Mouse (Mus musculus) gastrocnemius, adult 18-20 months (tissue): ENCODE results near the gene Olfr1377. TPM values are rescaled to one million over a fixed set of nuclear protein-coding genes. Genes with fewer than 3 reads are reported as not detected.
A peak's percentile ranks its signal among the peaks of the same experiment; 100 is the strongest.
"Not testable (repeated sequence)": the region's sequence is repeated elsewhere in the genome, so short reads cannot be mapped to it uniquely, and the experiment has no call there.

Source experiments
- DNase-seq: peaks from one replicate; pipeline ENCODE4 v3.0.0; 2021; ENCODE audit warnings: low spot score
- long read RNA-seq, 2 experiments: library from polyadenylated mRNA; stranded (forward); transcript quantifications; one replicate each; pipeline ENCODE4 v2.0.0; 2021
- total RNA-seq, 2 experiments: library from RNA; stranded (reverse); gene quantifications; 2 replicates each; pipeline ENCODE4 v1.2.3; 2021

The Olfr1377 gene
- not detected for total RNA-seq
- long read RNA-seq, experiment 1: 0 reads
- long read RNA-seq, experiment 2: 0 reads

GRCm38 (mm10) chr11:50981667-50982066 lies at the start of gene Olfr1377:
TSS of gene Olfr1377 (plus strand) at chr11:50981967.
- DNase-seq: no peak

- no peak for DNase-seq
Measured at GRCm38 (mm10) chr11:50932040-50932439, 49.7 kb upstream of the Olfr1377 start.

GRCm38 (mm10) chr11:50938435-50938834 lies 43.3 kb upstream of the Olfr1377 start:
- DNase-seq: no peak

GRCm38 (mm10) chr11:50939621-50940366 lies 42.0 kb upstream of the Olfr1377 start:
- peak; percentile 9 for DNase-seq

- DNase-seq: no peak
Measured at GRCm38 (mm10) chr11:50942386-50942785, 39.4 kb upstream of the Olfr1377 start.

GRCm38 (mm10) chr11:50943506-50943905 lies 38.3 kb upstream of the Olfr1377 start, which contains the start of gene 4933414I15Rik:
TSS of gene 4933414I15Rik (minus strand) at chr11:50943765.
- no peak for DNase-seq

GRCm38 (mm10) chr11:50952290-50952689 lies 29.5 kb upstream of the Olfr1377 start:
- DNase-seq: no peak

GRCm38 (mm10) chr11:50953665-50954064 lies 28.1 kb upstream of the Olfr1377 start, which contains the start of gene Prop1:
TSS of gene Prop1 (minus strand) at chr11:50953765.
- DNase-seq: no peak

GRCm38 (mm10) chr11:50964886-50965285 lies 16.9 kb upstream of the Olfr1377 start:
- no peak for DNase-seq

- DNase-seq: no peak
Measured at GRCm38 (mm10) chr11:50966230-50966629, 15.5 kb upstream of the Olfr1377 start, which contains the start of gene Olfr1378. TSS of gene Olfr1378 (plus strand) at chr11:50966530.

GRCm38 (mm10) chr11:50977216-50977615 lies 4.6 kb upstream of the Olfr1377 start:
- DNase-seq: no peak

- no peak for DNase-seq
Measured at GRCm38 (mm10) chr11:51003296-51003695, 21.5 kb downstream of the Olfr1377 start, which contains the start of gene Olfr51. TSS of gene Olfr51 (plus strand) at chr11:51003596.

- DNase-seq: no peak
Measured at GRCm38 (mm10) chr11:51011821-51012220, 30.1 kb downstream of the Olfr1377 start.

- DNase-seq: no peak
Measured at GRCm38 (mm10) chr11:51013936-51014335, 32.2 kb downstream of the Olfr1377 start, which contains the start of gene Olfr54. TSS of gene Olfr54 (plus strand) at chr11:51014236.

GRCm38 (mm10) chr11:51016341-51016740 lies 34.6 kb downstream of the Olfr1377 start:
- DNase-seq: no peak

- DNase-seq: not testable (repeated sequence)
Measured at GRCm38 (mm10) chr11:51026811-51027210, 45.0 kb downstream of the Olfr1377 start.

- DNase-seq: not testable (repeated sequence)
Measured at GRCm38 (mm10) chr11:51029381-51029780, 47.6 kb downstream of the Olfr1377 start.

GRCm38 (mm10) chr11:51030225-51030624 lies 48.5 kb downstream of the Olfr1377 start:
- DNase-seq: no peak

- peak; percentile 17 for DNase-seq
Measured at GRCm38 (mm10) chr11:51032851-51033250, 51.1 kb downstream of the Olfr1377 start.

- not testable (repeated sequence) for DNase-seq
Measured at GRCm38 (mm10) chr11:51034141-51034540, 52.4 kb downstream of the Olfr1377 start.

GRCm38 (mm10) chr11:51035951-51036350 lies 54.2 kb downstream of the Olfr1377 start:
- DNase-seq: no peak
